In the genomic region with DNA sequence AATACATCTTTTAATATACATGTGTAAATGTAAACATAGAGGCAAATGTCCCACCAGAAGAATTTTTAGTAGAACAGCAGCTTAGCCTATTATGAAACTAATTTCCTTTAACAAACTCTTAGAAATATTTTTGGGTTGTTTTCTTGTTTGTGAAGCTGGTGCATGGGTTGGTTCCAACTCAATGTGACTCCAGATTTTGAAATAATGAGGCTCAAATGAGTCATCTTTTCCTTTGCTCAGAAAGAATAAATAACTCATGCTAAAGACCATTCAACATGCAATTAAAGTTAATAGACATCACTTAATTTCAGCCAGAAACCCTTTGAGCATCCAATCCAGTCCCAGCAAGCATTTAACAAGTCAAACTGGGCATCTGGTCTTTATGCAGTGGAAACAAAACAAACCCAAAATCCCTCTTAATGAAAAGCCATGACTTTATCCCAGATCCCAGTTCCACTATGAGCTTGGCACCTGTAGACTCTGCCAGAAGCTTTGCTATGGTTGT, we compare ENCODE assay signal across 20 mouse cellular contexts. TPM values are rescaled to one million over a fixed set of nuclear protein-coding genes. Genes with fewer than 3 reads are reported as not detected.
A peak's percentile ranks its signal among the peaks of the same experiment; 100 is the strongest.
DNase-seq lines count a peak whose midpoint lies in the region; ATAC-seq lines count a peak whose summit lies in the region.
"Had no signal": no experiment of that assay in that cellular context is flagged by ENCODE, and none has a peak within 500 bp of the region (broad histone marks: within the 10 kb centered on the region; RNA-seq: fewer than 3 reads in every experiment).

No protein-coding gene starts in this region.

- no peak for ATAC-seq in heart, embryonic 12.5 days (ENCODE audit: insufficient number of reproducible peaks, low FRiP score)
- ATAC-seq: activated CD4-positive, CD25-positive, alpha-beta regulatory T cell, adult 4 months; hindbrain, embryonic 16.5 days; intestine, postnatal 0 days; liver, postnatal 0 days had no signal

- no peaks in the 10 kb centered on the region for H3K27me3 ChIP-seq in heart, embryonic 10.5 days (ENCODE audit: insufficient read depth, poor library complexity, severe bottlenecking)
- no peaks in the 10 kb centered on the region for H3K27me3 ChIP-seq in heart, embryonic 12.5 days (replicated peaks)
- H3K27me3 ChIP-seq: CH12.LX; embryonic facial prominence, embryonic 15.5 days had no signal

- no peak overlapping the region for H3K27ac ChIP-seq in heart, embryonic 10.5 days
- H3K27ac ChIP-seq in heart, embryonic 12.5 days (ENCODE audit: poor library complexity, severe bottlenecking) = no peak overlapping the region
- H3K27ac ChIP-seq: embryonic facial prominence, embryonic 15.5 days; forebrain, embryonic 10.5 days had no signal

- no peak overlapping the region for H3K4me3 ChIP-seq in heart, embryonic 10.5 days
- no peak overlapping the region for H3K4me3 ChIP-seq in heart, embryonic 12.5 days
- H3K4me3 ChIP-seq: embryonic facial prominence, embryonic 15.5 days; forebrain, embryonic 10.5 days had no signal

- no peaks in the 10 kb centered on the region for H3K4me1 ChIP-seq in heart, embryonic 10.5 days
- no peaks in the 10 kb centered on the region for H3K4me1 ChIP-seq in heart, embryonic 12.5 days (replicated peaks)
- H3K4me1 ChIP-seq: embryonic facial prominence, embryonic 15.5 days; forebrain, embryonic 10.5 days had no signal

- no peaks in the 10 kb centered on the region for H3K9me3 ChIP-seq in heart, embryonic 10.5 days
- H3K9me3 ChIP-seq in heart, embryonic 12.5 days (replicated peaks) = no peaks in the 10 kb centered on the region
- H3K9me3 ChIP-seq: embryonic facial prominence, embryonic 15.5 days; forebrain, embryonic 10.5 days had no signal

- DNase-seq in heart, embryonic 10.5 days (ENCODE audit: low spot score) = peak; percentile 14
- peak; percentile 36 for DNase-seq in lung, postnatal 25 days (ENCODE audit: low spot score)
- DNase-seq in lung, postnatal 10 days = no peak
- peak; percentile 87 for DNase-seq in adipocyte (ENCODE audit: low spot score)
- DNase-seq in cerebellum, postnatal 36 days = no peak
- DNase-seq in right cerebral cortex, postnatal 14 days = no peak
- DNase-seq: adrenal gland, postnatal 36 days; cerebellum, postnatal 10 days; embryo, embryonic 11 days; heart, postnatal 10 days; kidney, postnatal 25 days; layer of hippocampus, adult 9-11 months; liver, postnatal 0 days had no signal

- no peak overlapping the region for H3K4me2 ChIP-seq in heart, embryonic 12.5 days
- H3K4me2 ChIP-seq: embryonic facial prominence, embryonic 15.5 days had no signal

- H3K36me3 ChIP-seq in heart, embryonic 10.5 days = no peaks in the 10 kb centered on the region
- no peaks in the 10 kb centered on the region for H3K36me3 ChIP-seq in heart, embryonic 12.5 days
- H3K36me3 ChIP-seq: embryonic facial prominence, embryonic 15.5 days; forebrain, embryonic 10.5 days had no signal

- H3K9ac ChIP-seq in heart, embryonic 12.5 days = no peak overlapping the region
- H3K9ac ChIP-seq: embryonic facial prominence, embryonic 15.5 days; liver, postnatal 0 days had no signal

RNA-seq across cellular contexts. Expression of a gene that starts 14.3 kb away (rescaled TPM):
- 10.3 and 19.7 TPM in 2 replicates for polyA plus RNA-seq in heart, embryonic 10.5 days (2016; fragmentation: Nextera tagmentation; extraction: Ambion mirVana)
- polyA plus RNA-seq in heart, embryonic 12.5 days (2016; fragmentation: Nextera tagmentation; extraction: Ambion mirVana) = 27.3 and 28.6 TPM in 2 replicates

RNA-seq across cellular contexts. Expression of a gene that starts 21.1 kb away (rescaled TPM):
- polyA plus RNA-seq in heart, embryonic 10.5 days (2016; fragmentation: Nextera tagmentation; extraction: Ambion mirVana) = 10.9 and 14.6 TPM in 2 replicates
- 13.0 and 14.1 TPM in 2 replicates for polyA plus RNA-seq in heart, embryonic 12.5 days (2016; fragmentation: Nextera tagmentation; extraction: Ambion mirVana)

RNA-seq across cellular contexts. Expression of a gene that starts 33.9 kb away (rescaled TPM):
- 0.52 and 0.89 TPM in 2 replicates for polyA plus RNA-seq in heart, embryonic 10.5 days (2016; fragmentation: Nextera tagmentation; extraction: Ambion mirVana)
- polyA plus RNA-seq in heart, embryonic 12.5 days (2016; fragmentation: Nextera tagmentation; extraction: Ambion mirVana) = 0.93 and 0.95 TPM in 2 replicates
- polyA plus RNA-seq: activated CD4-positive, CD25-positive, alpha-beta regulatory T cell, adult 4 months; liver, postnatal 0 days had no signal

Comparison
In these comparisons a context has a peak if more than half of its experiments do, and no peak if none do; other contexts are left out.
1. DNase-seq: peak in heart, embryonic 10.5 days (single experiment), lung, postnatal 25 days (single experiment) and adipocyte (single experiment); none in lung, postnatal 10 days (single experiment), cerebellum, postnatal 36 days (0 of 2) and right cerebral cortex, postnatal 14 days (single experiment).